Mouse (Mus musculus): ENCODE data around the gene Abcg1.

DNA sequence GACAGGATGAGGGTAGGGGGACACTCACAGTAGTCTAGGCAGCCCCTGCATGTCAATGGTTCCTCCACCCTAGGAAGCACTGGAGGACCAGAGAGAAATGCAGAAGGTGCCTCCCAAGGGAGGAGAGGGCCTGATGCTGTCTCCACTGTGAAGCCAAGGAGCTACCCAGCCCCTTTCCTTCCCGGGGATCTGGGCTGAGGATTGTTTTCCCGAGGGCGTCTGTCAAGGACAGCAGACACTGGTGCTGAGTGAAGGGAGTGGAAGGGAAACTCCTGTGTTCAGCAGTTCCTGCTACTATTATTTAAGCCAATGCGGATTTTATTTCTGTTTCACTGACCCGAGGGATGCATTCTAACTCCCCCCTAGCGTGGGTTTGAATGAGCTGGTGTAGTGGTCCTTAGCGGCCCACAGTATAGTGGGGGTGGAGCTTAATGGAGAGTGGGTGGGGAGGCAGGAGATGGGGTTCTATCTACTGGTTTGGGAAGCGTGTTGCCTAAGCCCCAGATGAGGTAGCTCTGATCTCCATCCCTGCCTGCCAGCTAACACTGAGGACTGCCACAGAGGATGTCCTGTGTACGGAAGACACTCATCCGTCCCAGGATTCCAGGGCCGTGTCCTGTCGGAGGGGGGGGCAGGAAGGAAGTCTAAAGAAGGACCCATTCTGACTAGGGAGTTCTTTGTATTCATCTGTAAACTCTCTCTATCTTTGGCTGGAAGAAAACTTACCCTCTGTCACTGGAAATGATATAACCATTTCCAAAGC, 21.8 kb downstream of the Abcg1 start:
- TF ChIP-seq CTCF (IDR thresholded peaks at IDR 0.05; ENCODE audit: extremely low read depth, insufficient read length, insufficient replicate concordance, low read depth, low read length) = no peak
- TF ChIP-seq POLR2A (IDR thresholded peaks at IDR 0.05; ENCODE audit: low read depth, low read length) = no peak
